Mouse (Mus musculus) limb, embryonic 12.5 days (tissue): ENCODE measurements around the gene Ggcx. TPM values are rescaled to one million over a fixed set of nuclear protein-coding genes. Genes with fewer than 3 reads are reported as not detected.

Experiments used
- ATAC-seq: fragments of 200-750 bp; cut with Nextera tagmentation; 2 replicates; pipeline ENCODE4 v1.8.0; 2017; ENCODE audit warnings: low read depth, moderate TSS enrichment; ENCODE audit not compliant: insufficient number of reproducible peaks, insufficient read depth, low FRiP score, low TSS enrichment
- H3K27ac ChIP-seq: fragments of 300-500 bp; sonication (generic); 2 replicates; pipeline ENCODE4 v1.5.1; 2016; ENCODE audit warnings: mild to moderate bottlenecking, moderate library complexity
- H3K27me3 ChIP-seq: fragments of 300-500 bp; sonication (generic); 2 replicates; pipeline ENCODE4 v1.6.1; 2016; ENCODE audit warnings: mild to moderate bottlenecking, moderate library complexity
- H3K36me3 ChIP-seq: fragments of 300-500 bp; sonication (generic); 2 replicates; pipeline ENCODE4 v1.6.1; 2016; ENCODE audit warnings: mild to moderate bottlenecking, moderate library complexity
- H3K4me1 ChIP-seq: fragments of 300-500 bp; sonication (generic); replicated peaks from 2 replicates; pipeline ENCODE4 v1.6.1; 2016
- H3K4me2 ChIP-seq: fragments of 300-500 bp; sonication (generic); 2 replicates; pipeline ENCODE4 v1.6.1; 2016; ENCODE audit warnings: mild to moderate bottlenecking, moderate library complexity
- H3K4me3 ChIP-seq: fragments of 300-500 bp; sonication (generic); replicated peaks from 2 replicates; pipeline ENCODE4 v1.5.1; 2016; ENCODE audit warnings: mild to moderate bottlenecking
- H3K9ac ChIP-seq: fragments of 300-500 bp; sonication (generic); replicated peaks from 2 replicates; pipeline ENCODE4 v1.6.1; 2016; ENCODE audit warnings: mild to moderate bottlenecking, moderate library complexity
- H3K9me3 ChIP-seq: fragments of 300-500 bp; sonication (generic); 2 replicates; pipeline ENCODE4 v1.6.1; 2016; ENCODE audit warnings: mild to moderate bottlenecking, moderate library complexity
- WGBS: fragments of 180-500 bp; shearing (Covaris S2); methylation state at CpG from one replicate; pipeline ENCODE4 v1.1.7; 2016; 5-methylcytosine and 5-hydroxymethylcytosine counted together
- polyA plus RNA-seq: library from polyadenylated mRNA; unstranded; fragments of >200 nt; fragmentation: Nextera tagmentation; extraction: Ambion mirVana; gene quantifications from 2 replicates; pipeline ENCODE4 v1.2.1, GENCODE M21; 2016

Gene Ggcx
- polyA plus RNA-seq, 1 experiment from 2014 or later: 34.0 TPM

- no peak for ATAC-seq
- H3K4me3 ChIP-seq: no peak overlapping the region
- no peak overlapping the region for H3K27ac ChIP-seq
- H3K9me3 ChIP-seq: no peaks in the 10 kb centered on the region
- H3K27me3 ChIP-seq: peaks cover 11% of the 10 kb centered on the region; the same call in 1 of the 2 replicates
- peaks cover 13% of the 10 kb centered on the region; the same call in 1 of the 2 replicates for H3K4me1 ChIP-seq
- H3K36me3 ChIP-seq: no peaks in the 10 kb centered on the region
- H3K9ac ChIP-seq: no peak overlapping the region
- 78% methylated on average over 15 of the region's 15 CpGs for WGBS
- no peak overlapping the region for H3K4me2 ChIP-seq
These were observed 39.1 kb upstream of the Ggcx start for GRCm38 (mm10) chr6:72374820-72375563.

- ATAC-seq: no peak
- 85% methylated on average over 8 of the region's 8 CpGs for WGBS
- Histone ChIP-seq H3K9me3 (no peaks in the 10 kb centered on the region), H3K4me1 (peaks cover 13% of the 10 kb centered on the region; the same call in 1 of the 2 replicates), H3K27me3 (peaks cover 17% of the 10 kb centered on the region; the same call in 1 of the 2 replicates), H3K36me3 (no peaks in the 10 kb centered on the region), H3K27ac (no peak overlapping the region), H3K4me3 (no peak overlapping the region), H3K4me2 (no peak overlapping the region), H3K9ac (no peak overlapping the region)
These were observed 35.4 kb upstream of the Ggcx start for GRCm38 (mm10) chr6:72378510-72379234.

GRCm38 (mm10) chr6:72379377-72380130 lies 34.6 kb upstream of the Ggcx start:
- H3K4me2 ChIP-seq: peak overlapping the region; percentile 79
- 37% methylated on average over 7 of the region's 7 CpGs for WGBS
- H3K9me3 ChIP-seq: no peaks in the 10 kb centered on the region
- peaks cover 6% of the 10 kb centered on the region for H3K36me3 ChIP-seq
- no peak for ATAC-seq
- H3K27ac ChIP-seq: peak overlapping the region; percentile 45; the same call in 1 of the 2 replicates
- peaks cover 17% of the 10 kb centered on the region; the same call in 1 of the 2 replicates for H3K27me3 ChIP-seq
- peaks cover 13% of the 10 kb centered on the region; the same call in 1 of the 2 replicates for H3K4me1 ChIP-seq
- peak overlapping the region; percentile 59 for H3K4me3 ChIP-seq
- H3K9ac ChIP-seq: no peak overlapping the region

- Histone ChIP-seq H3K36me3 (peaks cover 13% of the 10 kb centered on the region), H3K4me2 (peak within 1 kb of the TSS; percentile 79), H3K9ac (peak within 1 kb of the TSS; percentile 59; the same call in 1 of the 2 replicates), H3K9me3 (no peaks in the 10 kb centered on the region), H3K27ac (peak within 1 kb of the TSS; percentile 45; the same call in 1 of the 2 replicates), H3K4me1 (peaks cover 13% of the 10 kb centered on the region; the same call in 1 of the 2 replicates), H3K27me3 (peaks cover 17% of the 10 kb centered on the region; the same call in 1 of the 2 replicates), H3K4me3 (peak within 1 kb of the TSS; percentile 59)
- 1% methylated on average over 47 of the region's 49 CpGs for WGBS
- ATAC-seq: peak; percentile 74
These were observed 33.9 kb upstream of the Ggcx start, which contains the start of gene Vamp5 for GRCm38 (mm10) chr6:72380131-72380770. Gene Vamp5 (minus strand): TSS chr6:72380468.

- Histone ChIP-seq H3K4me1 (peaks cover 14% of the 10 kb centered on the region), H3K4me3 (no peak overlapping the region), H3K4me2 (no peak overlapping the region), H3K9ac (no peak overlapping the region), H3K9me3 (no peaks in the 10 kb centered on the region), H3K27me3 (peaks cover 17% of the 10 kb centered on the region; the same call in 1 of the 2 replicates), H3K27ac (no peak overlapping the region), H3K36me3 (peaks cover 26% of the 10 kb centered on the region)
- ATAC-seq: no peak
- WGBS: 80% methylated on average over 6 of the region's 6 CpGs
These were observed 31.6 kb upstream of the Ggcx start for GRCm38 (mm10) chr6:72382494-72382893.

- Histone ChIP-seq H3K36me3 (peaks cover 26% of the 10 kb centered on the region), H3K4me1 (peaks cover 22% of the 10 kb centered on the region), H3K9ac (no peak overlapping the region), H3K4me3 (no peak overlapping the region), H3K27me3 (peaks cover 17% of the 10 kb centered on the region; the same call in 1 of the 2 replicates), H3K27ac (no peak overlapping the region), H3K9me3 (no peaks in the 10 kb centered on the region), H3K4me2 (no peak overlapping the region)
- WGBS: 87% methylated on average over 6 of the region's 6 CpGs
- no peak for ATAC-seq
These were observed 30.8 kb upstream of the Ggcx start for GRCm38 (mm10) chr6:72383142-72383820.

- WGBS: 93% methylated on average over 7 of the region's 7 CpGs
- Histone ChIP-seq H3K27ac (no peak overlapping the region), H3K4me1 (peaks cover 29% of the 10 kb centered on the region), H3K27me3 (peaks cover 14% of the 10 kb centered on the region; the same call in 1 of the 2 replicates), H3K9ac (no peak overlapping the region), H3K9me3 (no peaks in the 10 kb centered on the region), H3K4me3 (no peak overlapping the region), H3K4me2 (no peak overlapping the region), H3K36me3 (peaks cover 26% of the 10 kb centered on the region)
- ATAC-seq: no peak
These were observed 30.2 kb upstream of the Ggcx start for GRCm38 (mm10) chr6:72383952-72384351.

GRCm38 (mm10) chr6:72385258-72385657 lies 28.9 kb upstream of the Ggcx start:
- ATAC-seq: no peak
- 90% methylated on average over 4 of the region's 4 CpGs for WGBS
- H3K4me2 ChIP-seq: no peak overlapping the region

GRCm38 (mm10) chr6:72386561-72386960 lies 27.5 kb upstream of the Ggcx start:
- Histone ChIP-seq H3K4me2 (no peak overlapping the region), H3K4me3 (no peak overlapping the region), H3K9ac (no peak overlapping the region), H3K4me1 (peaks cover 32% of the 10 kb centered on the region), H3K9me3 (no peaks in the 10 kb centered on the region), H3K27ac (no peak overlapping the region), H3K36me3 (peaks cover 26% of the 10 kb centered on the region), H3K27me3 (no peaks in the 10 kb centered on the region)
- ATAC-seq: no peak
- WGBS: 93% methylated on average over 2 of the region's 2 CpGs

More at GRCm38 (mm10) chr6:72385258-72385657, 28.9 kb upstream of the Ggcx start:
- Histone ChIP-seq H3K36me3 (peaks cover 26% of the 10 kb centered on the region), H3K27me3 (0 out of 2 replicates have a peak, but pooled peaks cover 3% of the 10 kb centered on the region), H3K4me3 (no peak overlapping the region), H3K4me1 (peaks cover 28% of the 10 kb centered on the region), H3K27ac (no peak overlapping the region), H3K9me3 (no peaks in the 10 kb centered on the region), H3K9ac (no peak overlapping the region)

- H3K4me1 ChIP-seq: peaks cover 32% of the 10 kb centered on the region
- peaks cover 26% of the 10 kb centered on the region for H3K36me3 ChIP-seq
- 43% methylated on average over 3 of the region's 3 CpGs for WGBS
- H3K4me2 ChIP-seq: peak overlapping the region; percentile 67; the same call in 1 of the 2 replicates
- no peak overlapping the region for H3K27ac ChIP-seq
- no peak overlapping the region for H3K4me3 ChIP-seq
- no peaks in the 10 kb centered on the region for H3K9me3 ChIP-seq
- no peak for ATAC-seq
- H3K9ac ChIP-seq: no peak overlapping the region
- H3K27me3 ChIP-seq: no peaks in the 10 kb centered on the region
These were observed 26.3 kb upstream of the Ggcx start for GRCm38 (mm10) chr6:72387816-72388215.
